Mouse (Mus musculus) common myeloid progenitor, adult 5-6 weeks (primary cell): Measurements from ENCODE around the gene Prr13. TPM values are rescaled to one million over a fixed set of nuclear protein-coding genes. Genes with fewer than 3 reads are reported as not detected.

Experiments
- ATAC-seq: replicated peaks from 2 replicates; pipeline ENCODE4 v1.8.0; 2016; ENCODE audit warnings: low read depth, mild to moderate bottlenecking, moderate TSS enrichment, inconsistent platforms; ENCODE audit not compliant: poor library complexity, severe bottlenecking
- total RNA-seq: library from RNA; stranded (forward); fragments of 200-1000, 187-1606 nt; gene quantifications from 2 replicates; pipeline ENCODE4 v1.2.3, GENCODE M21; 2017

Gene Prr13
- total RNA-seq, 1 experiment from 2014 or later, result 51.2 TPM

DNA sequence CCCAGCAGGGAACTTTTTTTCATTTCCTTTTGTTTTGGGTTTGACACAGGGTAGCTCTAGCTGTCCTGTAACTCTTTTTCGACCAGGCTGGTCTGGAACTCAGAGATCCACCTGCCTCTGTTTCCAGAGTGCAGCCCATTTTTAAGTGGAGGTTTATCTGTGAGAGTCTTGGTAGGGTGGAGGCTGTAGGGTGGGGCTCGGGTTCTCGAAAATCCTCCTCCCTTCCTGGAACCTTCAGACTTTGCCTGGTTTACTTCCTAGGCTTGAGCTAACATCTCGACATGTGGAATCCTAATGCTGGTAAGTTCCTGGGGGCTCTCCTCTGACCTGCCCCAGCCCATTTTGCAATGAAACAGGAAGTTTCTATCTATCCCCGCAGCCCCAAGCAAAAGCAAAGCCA lies 1.0 kb downstream of the Prr13 start:
- ATAC-seq, result no peak

DNA sequence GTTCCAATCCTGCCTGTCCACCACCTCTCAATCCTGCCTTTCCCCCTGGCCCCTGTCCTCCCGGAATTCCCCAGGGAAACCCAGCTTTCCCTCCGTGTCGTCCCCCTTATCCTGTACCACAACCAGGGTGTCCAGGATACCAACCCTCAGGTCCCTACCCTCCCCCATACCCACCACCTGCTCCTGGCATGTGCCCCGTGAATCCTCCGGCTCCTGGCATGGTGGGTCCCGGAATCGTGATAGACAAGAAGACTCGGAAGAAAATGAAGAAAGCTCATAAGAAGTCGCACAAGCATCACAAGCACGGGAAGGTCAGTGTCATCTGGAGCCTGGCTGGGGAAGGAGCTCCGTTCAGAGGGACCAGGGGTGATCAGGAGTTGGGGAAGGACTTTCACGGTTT lies 1.6 kb downstream of the Prr13 start:
- no peak for ATAC-seq

DNA sequence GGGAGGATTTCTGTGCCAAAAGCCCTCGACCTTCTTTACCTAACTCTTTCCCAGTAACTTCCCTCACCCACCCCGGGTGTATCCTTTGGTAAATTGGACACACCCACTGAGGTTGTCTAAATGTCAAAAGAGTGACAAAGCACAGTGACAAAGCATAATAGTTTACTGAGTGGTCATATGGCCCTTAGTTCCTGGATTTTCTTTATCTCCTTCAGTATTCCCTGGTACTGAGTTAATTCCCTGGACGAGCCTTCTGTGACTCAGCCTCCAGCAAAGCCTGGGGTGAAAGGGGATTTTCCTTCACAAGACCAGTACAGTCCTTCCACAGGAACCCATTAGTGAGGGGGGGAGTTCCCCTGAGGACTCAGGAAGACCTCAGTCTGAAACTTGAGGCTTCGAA lies 2.1 kb downstream of the Prr13 start:
- peak; percentile 31; the same call in 1 of the 2 replicates for ATAC-seq

DNA sequence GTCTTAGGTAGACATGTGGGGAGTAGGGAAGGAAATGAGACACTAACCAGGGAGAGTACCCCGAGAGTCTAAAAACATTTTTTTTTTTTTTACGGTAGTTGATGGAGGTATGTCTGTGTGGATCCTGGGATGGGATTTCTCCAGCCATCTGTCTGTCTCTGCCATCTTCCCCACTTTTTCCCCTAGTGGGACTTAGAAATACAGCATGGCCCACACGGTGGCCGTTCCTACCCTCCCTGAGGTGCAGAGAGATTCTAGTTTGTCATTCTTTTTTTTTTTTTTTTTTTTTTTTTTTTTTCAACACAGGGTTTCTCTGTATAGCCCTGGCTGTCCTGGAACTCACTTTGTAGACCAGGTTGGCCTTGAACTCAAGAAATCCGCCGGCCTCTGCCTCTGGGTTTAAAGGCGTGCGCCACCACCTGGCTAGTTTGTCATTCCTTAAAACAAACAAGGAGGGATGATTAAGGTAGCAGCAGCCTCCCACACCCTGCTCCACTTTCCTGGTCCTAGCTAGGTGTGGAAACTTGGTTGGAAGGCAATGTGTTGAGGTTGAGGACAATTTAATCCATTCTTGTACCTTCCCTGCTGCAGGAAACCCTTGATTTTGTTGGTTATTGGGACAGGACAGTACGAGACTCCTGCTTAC lies 2.7 kb downstream of the Prr13 start:
- ATAC-seq, result no peak

DNA sequence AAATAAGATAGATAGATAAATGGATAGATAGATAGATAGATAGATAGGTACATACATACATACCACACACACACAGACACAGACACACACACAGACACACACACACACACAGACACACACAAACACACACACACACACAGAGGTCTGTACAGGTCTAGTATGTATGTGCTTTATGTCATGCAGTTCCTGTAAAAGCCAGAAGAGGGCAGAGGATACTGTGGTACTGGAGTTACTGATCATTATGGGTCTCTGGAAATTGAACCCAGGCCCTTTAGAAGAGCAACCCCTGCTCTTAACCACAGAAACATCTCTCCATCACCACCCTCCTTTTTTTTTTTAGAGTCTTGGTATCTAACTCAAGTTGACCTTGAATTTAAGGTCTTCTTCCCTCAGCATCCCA lies 4.8 kb downstream of the Prr13 start:
- ATAC-seq, result peak; percentile 33; the same call in 1 of the 2 replicates

DNA sequence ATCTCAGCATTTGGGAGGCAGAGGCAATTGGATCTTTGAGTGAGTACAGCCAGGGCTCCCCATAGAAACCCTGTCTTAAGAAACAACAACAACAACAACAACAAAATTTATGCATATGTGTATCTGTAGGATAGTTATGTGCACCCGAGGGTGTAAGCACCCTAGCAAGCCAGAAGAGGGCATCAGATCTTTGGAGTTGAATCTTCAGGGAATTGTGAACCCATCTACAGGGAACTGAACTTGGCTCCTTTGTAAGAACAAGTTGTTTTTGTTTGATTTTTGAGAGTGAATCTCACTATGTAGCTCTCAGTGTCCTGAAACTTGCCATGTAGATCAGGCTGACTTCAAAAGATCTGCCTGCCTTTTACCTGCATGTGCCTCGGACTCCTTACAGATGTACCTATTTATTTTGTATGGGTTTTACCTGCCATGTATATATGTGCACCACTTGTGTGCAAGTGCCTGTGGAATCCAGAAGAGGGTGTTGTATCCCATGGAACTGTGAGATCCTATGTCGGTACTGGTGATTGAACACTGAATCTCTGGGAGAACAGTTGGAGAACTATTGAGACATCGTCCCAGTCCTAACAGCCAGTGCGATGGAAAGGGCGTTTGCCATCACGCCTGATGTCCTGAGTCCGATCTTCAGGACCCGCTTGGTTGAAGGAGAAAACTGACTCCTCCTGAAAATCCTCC lies 10.0 kb downstream of the Prr13 start:
- no peak for ATAC-seq

DNA sequence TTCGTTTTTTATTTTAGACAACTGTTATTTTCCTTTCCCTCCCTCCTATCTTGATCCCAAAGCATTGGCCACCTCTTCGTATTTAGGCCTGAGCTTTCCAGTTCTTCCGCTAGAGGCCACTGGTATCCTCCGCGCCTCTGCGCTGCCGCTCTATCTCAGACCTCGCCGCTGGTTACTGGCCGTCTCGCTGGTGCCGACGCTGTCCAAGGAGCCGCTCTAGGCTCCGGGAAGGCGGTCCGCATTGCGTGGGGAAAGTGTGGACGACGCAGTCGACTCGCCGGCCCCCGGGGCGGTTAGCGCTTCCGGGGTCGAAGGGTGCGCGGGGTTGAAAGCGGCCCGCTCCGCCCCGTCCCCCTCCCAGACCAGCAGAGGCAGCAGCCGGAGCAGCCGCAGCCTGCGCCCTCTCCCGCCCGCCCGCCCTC lies 11.4 kb downstream of the Prr13 start, which contains the start of gene Pcbp2:
Pcbp2 (plus strand) TSS at position 357 of the 422 bp plus-strand sequence.
- ATAC-seq, result peak; percentile 99

DNA sequence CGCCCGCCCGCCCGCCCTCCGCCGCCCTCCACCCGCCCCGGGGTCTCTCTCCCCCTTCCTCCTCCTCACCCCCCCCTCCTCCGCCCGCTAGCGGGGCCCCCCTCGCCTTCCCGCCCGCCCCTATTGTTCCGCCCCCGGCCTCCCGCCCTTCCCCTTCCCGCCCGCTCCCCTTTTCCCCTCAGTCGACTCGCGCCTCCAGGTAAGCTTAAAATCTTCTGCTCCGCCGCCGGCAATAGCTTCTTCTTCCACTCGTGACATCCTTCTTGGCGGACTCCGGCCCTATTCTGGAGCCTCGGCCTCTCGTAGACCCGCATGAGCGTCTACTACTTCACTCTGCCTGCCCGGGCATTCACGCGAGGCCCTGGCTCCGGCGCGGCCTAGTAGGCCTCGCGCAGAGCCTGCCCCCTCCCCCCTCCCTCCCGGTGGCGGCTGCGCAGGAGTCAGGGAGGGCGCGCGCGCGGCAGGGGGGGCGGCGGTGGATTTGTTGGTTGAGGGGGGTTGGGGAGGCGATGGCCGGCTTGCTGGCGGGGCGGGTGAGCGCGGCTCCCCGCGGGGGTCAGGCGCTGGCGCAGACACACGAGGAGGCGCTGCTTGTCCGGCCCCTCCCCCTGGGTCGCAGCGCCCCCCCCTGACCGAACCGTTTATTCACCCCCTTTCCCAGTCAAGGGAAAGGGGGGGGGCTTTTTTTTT lies 11.9 kb downstream of the Prr13 start:
- ATAC-seq, result peak; percentile 38

DNA sequence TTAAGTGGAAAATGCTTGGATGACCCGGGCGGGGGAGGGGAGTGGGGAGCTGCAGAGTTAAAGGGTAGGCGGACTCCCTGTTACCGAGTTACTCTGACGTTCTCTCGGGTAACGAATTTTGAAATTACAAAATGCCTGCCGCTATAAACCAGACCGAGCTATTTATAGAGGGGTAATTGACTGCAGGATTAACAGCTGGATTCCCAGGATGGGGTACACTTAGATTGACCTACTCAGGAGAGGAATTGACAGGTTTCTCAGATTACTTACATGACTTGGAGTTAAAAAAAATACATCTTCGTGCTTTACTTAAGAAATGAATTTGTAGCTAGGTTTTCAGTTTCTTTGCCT lies 12.4 kb downstream of the Prr13 start:
- peak; percentile 12; the same call in 1 of the 2 replicates for ATAC-seq

DNA sequence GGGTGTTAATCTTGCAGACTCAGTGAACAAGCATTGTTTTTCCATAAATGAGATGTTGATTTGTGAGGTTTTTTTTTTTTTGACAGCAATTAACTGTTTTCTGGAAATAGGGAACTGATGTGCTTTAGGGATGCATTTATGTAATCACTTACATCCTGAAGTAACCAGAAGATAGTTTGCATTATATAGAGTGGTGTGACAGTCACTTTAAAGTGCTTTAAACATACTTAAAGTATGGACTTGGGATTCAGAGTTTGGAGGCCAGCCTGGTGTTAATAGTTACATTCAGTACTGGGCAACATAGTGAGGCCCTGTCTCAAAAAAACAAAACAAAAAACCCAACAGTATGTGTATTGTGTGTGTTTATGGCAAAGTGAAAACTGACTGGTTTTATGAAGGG lies 12.9 kb downstream of the Prr13 start:
- ATAC-seq, result no peak

DNA sequence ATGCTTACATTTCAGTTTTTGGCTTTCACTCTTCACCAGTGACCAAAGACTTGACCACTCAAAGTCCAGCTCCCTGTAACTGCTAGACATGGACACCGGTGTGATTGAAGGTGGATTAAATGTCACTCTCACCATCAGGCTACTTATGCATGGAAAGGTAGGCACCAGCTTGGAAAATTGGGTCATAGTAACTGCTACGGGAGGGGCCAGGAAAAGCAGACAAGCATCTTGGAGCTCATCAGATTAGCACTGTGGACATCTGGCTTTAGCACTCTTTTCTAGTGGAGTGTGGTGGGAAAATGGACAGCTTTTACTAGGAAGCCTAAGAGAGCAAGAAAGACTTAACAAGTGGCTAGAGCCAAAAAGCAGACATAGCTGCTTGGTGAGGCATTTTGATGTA lies 14.4 kb downstream of the Prr13 start:
- ATAC-seq, result no peak

DNA sequence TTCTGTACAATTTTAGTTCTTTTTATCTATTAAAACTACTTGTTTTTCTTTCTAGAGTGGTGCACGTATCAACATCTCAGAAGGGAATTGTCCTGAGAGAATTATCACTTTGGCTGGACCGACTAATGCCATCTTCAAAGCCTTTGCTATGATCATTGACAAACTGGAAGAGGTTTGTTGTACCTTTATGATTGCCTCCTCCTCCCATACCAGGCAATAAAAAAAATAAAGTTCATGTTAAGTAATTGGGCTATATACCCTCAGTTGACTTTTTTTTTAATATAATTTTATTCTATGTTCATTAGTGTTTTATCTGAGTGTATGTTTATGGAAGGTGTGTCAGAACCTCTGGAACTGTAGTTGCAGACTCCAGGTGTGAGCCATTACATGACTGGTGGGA lies 15.7 kb downstream of the Prr13 start:
- no peak for ATAC-seq

DNA sequence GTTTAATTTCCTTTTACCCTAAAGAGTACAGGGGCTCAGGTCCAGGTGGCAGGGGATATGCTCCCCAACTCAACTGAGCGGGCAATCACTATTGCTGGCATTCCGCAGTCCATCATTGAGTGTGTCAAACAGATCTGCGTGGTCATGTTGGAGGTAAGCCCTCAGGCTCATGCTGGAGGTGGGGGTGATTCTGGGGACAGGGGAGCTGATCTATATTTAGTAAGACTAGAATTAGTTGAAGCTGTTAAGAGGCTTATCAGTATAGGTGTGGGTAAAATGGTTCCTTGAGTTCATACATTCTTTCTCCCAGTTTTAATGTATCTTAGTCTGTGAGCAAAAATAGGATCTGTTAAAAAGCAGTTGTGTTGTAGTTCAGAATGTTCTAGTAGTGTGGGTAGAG lies 24.3 kb downstream of the Prr13 start:
- no peak for ATAC-seq

DNA sequence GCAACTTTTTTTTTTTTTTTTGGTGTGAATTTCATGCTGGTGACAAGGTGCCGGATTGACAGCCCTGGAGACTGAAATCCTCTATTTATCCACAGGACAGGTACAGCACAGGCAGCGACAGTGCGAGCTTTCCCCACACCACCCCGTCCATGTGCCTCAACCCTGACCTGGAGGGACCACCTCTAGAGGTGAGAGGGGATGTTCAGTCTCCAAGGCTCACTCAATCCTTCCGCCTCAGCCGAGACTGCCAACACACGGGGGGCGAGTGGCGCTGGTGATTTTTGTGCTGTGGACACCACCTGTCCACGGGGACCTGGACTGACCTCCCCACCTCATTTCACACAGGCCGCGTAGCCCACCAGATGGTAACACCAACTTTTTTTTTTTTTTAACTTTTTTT lies 27.0 kb downstream of the Prr13 start:
- no peak for ATAC-seq

DNA sequence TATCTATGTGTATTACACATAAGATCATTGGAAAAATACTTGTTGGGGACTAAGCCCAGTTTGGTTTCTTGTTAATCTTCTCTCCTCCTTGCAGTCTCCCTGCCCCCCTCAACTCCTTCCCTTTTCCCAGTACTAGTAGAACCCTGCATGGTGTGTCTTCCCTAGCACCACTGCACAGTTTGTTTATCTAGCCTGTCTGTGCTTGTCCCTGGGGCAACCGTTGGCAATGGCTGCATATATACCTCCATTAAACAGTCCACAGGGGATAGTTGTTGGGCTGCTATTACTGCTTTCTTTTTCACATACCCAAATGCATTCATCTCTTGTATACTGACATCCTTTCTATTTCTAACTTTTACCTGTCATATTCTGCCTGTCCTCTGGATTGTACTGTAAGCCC lies 28.8 kb downstream of the Prr13 start:
- ATAC-seq, result no peak

DNA sequence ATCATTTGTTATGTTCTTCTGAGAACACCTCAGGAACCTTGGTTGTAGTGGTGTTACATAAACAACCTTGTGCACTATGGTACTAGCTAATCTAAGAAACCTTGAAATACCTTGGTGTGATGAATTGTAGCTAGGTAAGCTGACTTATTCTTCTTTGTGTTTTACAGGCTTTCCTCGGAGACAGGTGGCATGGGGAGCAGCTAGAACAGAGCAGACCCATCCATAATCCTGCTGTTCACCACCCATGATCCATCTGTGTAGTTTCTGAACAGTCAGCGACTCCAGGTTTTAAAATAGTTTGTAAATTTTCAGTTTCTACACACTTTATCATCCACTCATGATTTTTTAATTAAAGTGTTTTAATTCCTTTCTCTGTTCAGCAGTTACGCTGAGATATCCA lies 39.5 kb downstream of the Prr13 start:
- no peak for ATAC-seq

DNA sequence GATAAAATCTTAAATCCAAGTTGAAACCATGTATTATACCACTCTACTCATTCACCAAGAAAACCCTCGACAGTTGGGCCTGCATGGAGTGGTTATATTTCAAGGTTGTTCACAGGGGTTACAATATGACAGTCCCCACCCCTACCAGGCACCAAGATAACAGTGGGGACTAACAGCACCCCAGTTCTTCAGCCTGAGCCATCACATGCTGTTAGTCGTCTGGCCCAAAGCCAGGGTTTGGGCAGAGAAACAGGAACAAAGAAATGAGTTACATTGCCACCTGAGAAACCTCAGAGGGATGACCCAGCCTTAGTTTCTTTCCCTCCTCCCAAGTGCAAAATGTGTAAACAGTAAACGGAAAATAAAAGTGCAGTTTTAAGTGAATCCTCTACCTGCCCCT lies 40.5 kb downstream of the Prr13 start:
- ATAC-seq, result 0 out of 2 replicates have a peak, but pooled peaks have one; percentile 25

DNA sequence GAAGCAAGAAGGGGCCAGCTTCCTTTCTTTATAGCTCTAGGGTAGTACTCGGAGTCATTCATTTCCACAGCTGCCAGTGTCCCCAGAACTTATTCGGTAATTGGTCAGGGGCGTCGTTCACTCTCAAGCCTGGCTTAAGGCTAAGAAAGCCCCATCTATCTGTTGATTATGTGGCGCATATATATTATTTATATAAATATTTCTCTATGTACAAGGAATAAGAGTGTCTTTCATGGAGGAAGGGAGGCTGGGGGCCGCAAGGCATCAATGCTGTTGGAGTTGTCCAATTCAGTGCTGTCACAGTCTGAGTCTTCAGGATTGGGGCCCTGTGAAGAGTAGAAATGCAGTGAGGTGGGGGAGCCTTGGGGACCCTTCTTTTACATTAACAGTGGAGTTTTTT lies 41.0 kb downstream of the Prr13 start:
- ATAC-seq, result no peak

DNA sequence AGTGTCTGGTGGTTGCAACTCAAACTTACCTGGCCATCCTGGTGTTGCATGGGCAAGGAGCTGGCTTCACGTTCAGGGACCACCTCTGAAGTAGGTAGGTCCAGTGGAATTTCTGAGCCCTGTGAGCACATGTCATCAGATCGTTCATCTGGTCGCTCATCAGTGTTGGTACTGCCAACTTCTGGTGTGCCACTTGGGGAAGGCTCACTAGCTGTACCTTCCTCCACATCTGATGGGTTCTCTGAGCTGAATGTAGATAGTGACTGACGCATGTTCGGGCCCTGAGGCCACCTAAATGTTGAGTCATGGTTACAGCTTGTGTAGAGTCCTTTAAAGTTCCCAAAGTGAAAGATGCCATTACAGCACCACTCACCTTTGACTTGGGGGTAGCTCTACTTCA lies 41.7 kb downstream of the Prr13 start:
- ATAC-seq, result no peak

DNA sequence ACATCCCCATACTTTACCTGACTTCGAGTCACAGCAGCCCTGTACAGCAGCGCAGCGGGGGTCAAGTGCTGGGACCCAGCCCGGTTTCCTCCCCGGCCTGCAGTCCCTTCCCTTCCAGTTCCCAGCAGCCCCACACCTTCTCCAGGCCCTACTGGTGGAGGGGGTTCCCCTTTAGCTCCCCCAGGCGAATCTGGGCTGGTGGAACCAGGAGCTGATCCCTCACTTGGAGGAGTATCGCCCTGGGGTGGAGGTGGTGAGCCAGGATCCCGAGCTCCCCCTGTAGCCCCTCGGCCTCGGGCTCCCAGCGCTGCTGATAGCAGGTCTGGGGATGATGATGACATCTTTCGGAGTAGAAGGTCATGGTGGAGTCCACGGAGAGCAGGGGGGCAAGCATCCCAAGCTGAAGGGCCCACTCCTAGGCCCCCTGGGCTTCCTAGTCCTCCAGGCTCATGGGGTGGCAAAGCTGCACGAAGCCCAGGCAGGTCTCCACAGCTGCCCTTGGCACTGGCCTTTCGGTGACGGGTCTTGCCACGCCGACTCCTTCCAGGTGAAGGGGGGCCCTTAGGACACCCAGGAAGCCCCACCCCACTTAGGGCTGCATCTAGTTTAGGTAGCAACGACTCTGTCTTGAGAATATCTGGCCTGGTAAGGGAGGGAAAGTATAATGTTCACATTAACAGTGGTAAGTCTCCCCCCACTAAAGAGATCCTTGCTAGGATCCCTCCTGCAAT lies 42.4 kb downstream of the Prr13 start:
- ATAC-seq, result no peak
